Mouse (Mus musculus) MEL (cell line): ENCODE data around the gene U2af2. TPM values are rescaled to one million over a fixed set of nuclear protein-coding genes. Genes with fewer than 3 reads are reported as not detected.

Source experiments
- DNase-seq: peaks from one replicate; pipeline ENCODE4 v3.0.0; 2011; ENCODE audit warnings: low read depth, low spot score
- H3K27ac ChIP-seq: 2 replicates; pipeline ENCODE4 v1.5.1; 2012; ENCODE audit warnings: low read depth, mild to moderate bottlenecking, control low read depth, low read length, moderate library complexity; ENCODE audit not compliant: control insufficient read depth
- H3K27me3 ChIP-seq, 2 experiments: fragments of 150-350 bp in 1 of 2; sonication (generic) in 1 of 2; 2 replicates each; pipeline ENCODE4 v1.6.1; 2012; ENCODE audit warnings: low read length in 2 of 2, mild to moderate bottlenecking in 2 of 2, improper control_type of control experiment in 1 of 2, moderate library complexity in 1 of 2; ENCODE audit not compliant: insufficient read depth in 2 of 2, control insufficient read depth in 1 of 2
- H3K36me3 ChIP-seq, 2 experiments: 2 replicates each; pipeline ENCODE4 v1.6.1; 2012 to 2014; ENCODE audit warnings: low read length in 2 of 2, improper control_type of control experiment in 1 of 2, inconsistent platforms in 1 of 2, mild to moderate bottlenecking in 1 of 2; ENCODE audit not compliant: insufficient read depth in 2 of 2, control insufficient read depth in 1 of 2
- H3K4me1 ChIP-seq, 2 experiments: fragments of 150-350 bp in 1 of 2; sonication (generic) in 1 of 2; 2 replicates each; pipeline ENCODE4 v1.6.1; 2012; ENCODE audit warnings: low read length in 2 of 2, improper control_type of control experiment in 1 of 2, mild to moderate bottlenecking in 1 of 2; ENCODE audit not compliant: insufficient read depth in 2 of 2, control insufficient read depth in 1 of 2
- H3K4me3 ChIP-seq, 2 experiments: fragments of 150-350 bp in 1 of 2; sonication (generic) in 1 of 2; 2 replicates each; pipeline ENCODE4 v1.5.1; 2012; ENCODE audit warnings: low read depth in 2 of 2, low read length in 2 of 2, mild to moderate bottlenecking in 2 of 2, moderate library complexity in 2 of 2, control low read depth in 1 of 2, improper control_type of control experiment in 1 of 2; ENCODE audit not compliant: control insufficient read depth in 1 of 2, insufficient read depth in 1 of 2
- H3K79me2 ChIP-seq: 2 replicates; pipeline ENCODE4 v1.6.1; 2012; ENCODE audit warnings: mild to moderate bottlenecking, low read length, moderate library complexity; ENCODE audit not compliant: control insufficient read depth, poor library complexity, insufficient read depth
- H3K9ac ChIP-seq: 2 replicates; pipeline ENCODE4 v1.6.1; 2012; ENCODE audit warnings: low read depth, mild to moderate bottlenecking, control low read depth, low read length, moderate library complexity; ENCODE audit not compliant: control insufficient read depth, poor library complexity, severe bottlenecking
- H3K9me3 ChIP-seq: fragments of 150-350 bp; sonication (generic); replicated peaks from 2 replicates; pipeline ENCODE4 v1.6.1; 2012; ENCODE audit warnings: mild to moderate bottlenecking, low read length, improper control_type of control experiment, moderate library complexity; ENCODE audit not compliant: insufficient read depth
- BHLHE40 ChIP-seq: IDR thresholded peaks from 2 replicates; pipeline ENCODE4 v1.6.1; 2012; ENCODE audit warnings: low read depth, mild to moderate bottlenecking, inconsistent platforms, low read length, improper control_type of control experiment, borderline replicate concordance
- CHD1 ChIP-seq: IDR thresholded peaks from 2 replicates; pipeline ENCODE4 v1.6.1; 2012; ENCODE audit warnings: low read depth, mild to moderate bottlenecking, inconsistent platforms, low read length, improper control_type of control experiment
- ELF1 ChIP-seq: IDR thresholded peaks from 2 replicates; pipeline ENCODE4 v1.6.1; 2014; ENCODE audit warnings: low read depth, mild to moderate bottlenecking, inconsistent platforms, low read length, improper control_type of control experiment, moderate library complexity
- EP300 ChIP-seq, 2 experiments: IDR thresholded peaks; 2 replicates each; pipeline ENCODE4 v1.6.1; 2011; ENCODE audit warnings: improper control_type of control experiment in 2 of 2, low read length in 2 of 2, low read depth in 1 of 2, mild to moderate bottlenecking in 1 of 2
- ETS1 ChIP-seq: IDR thresholded peaks from 2 replicates; pipeline ENCODE4 v1.6.1; 2012; ENCODE audit warnings: low read depth, mild to moderate bottlenecking, inconsistent platforms, low read length, improper control_type of control experiment, moderate library complexity
- GATA1 ChIP-seq: IDR thresholded peaks from 2 replicates; pipeline ENCODE4 v1.6.1; 2011; ENCODE audit warnings: low read depth, low read length, improper control_type of control experiment
- HCFC1 ChIP-seq: IDR thresholded peaks from 2 replicates; pipeline ENCODE4 v1.6.1; 2012; ENCODE audit warnings: low read depth, mild to moderate bottlenecking, inconsistent platforms, low read length, improper control_type of control experiment, moderate library complexity
- JUND ChIP-seq: IDR thresholded peaks from 2 replicates; pipeline ENCODE4 v1.6.1; 2011; ENCODE audit warnings: low read depth, mild to moderate bottlenecking, improper control_type of control experiment, low read length
- MAX ChIP-seq: IDR thresholded peaks from 2 replicates; pipeline ENCODE4 v1.6.1; 2011; ENCODE audit warnings: low read length, improper control_type of control experiment
- MAZ ChIP-seq: IDR thresholded peaks from 2 replicates; pipeline ENCODE4 v1.6.1; 2012; ENCODE audit warnings: low read depth, mild to moderate bottlenecking, inconsistent platforms, low read length, improper control_type of control experiment
- MEF2A ChIP-seq: IDR thresholded peaks from 2 replicates; pipeline ENCODE4 v1.6.1; 2014; ENCODE audit warnings: low read depth, mild to moderate bottlenecking, inconsistent platforms, low read length, improper control_type of control experiment; ENCODE audit not compliant: poor library complexity, insufficient replicate concordance, severe bottlenecking; ENCODE audit errors: extremely low read depth
- MXI1 ChIP-seq: IDR thresholded peaks from 2 replicates; pipeline ENCODE4 v1.6.1; 2011; ENCODE audit warnings: mild to moderate bottlenecking, low read depth, low read length, improper control_type of control experiment
- MYC ChIP-seq: IDR thresholded peaks from 2 replicates; pipeline ENCODE4 v1.6.1; 2011; ENCODE audit warnings: low read depth, mild to moderate bottlenecking, low read length, improper control_type of control experiment, moderate library complexity
- NELFE ChIP-seq: IDR thresholded peaks from 2 replicates; pipeline ENCODE4 v1.6.1; 2011; ENCODE audit warnings: low read depth, low read length, improper control_type of control experiment
- NRF1 ChIP-seq: IDR thresholded peaks from 2 replicates; pipeline ENCODE4 v1.6.1; 2014; ENCODE audit warnings: low read depth, mild to moderate bottlenecking, inconsistent platforms, low read length, improper control_type of control experiment, moderate library complexity; ENCODE audit not compliant: poor library complexity, insufficient read depth, severe bottlenecking
- POLR2A ChIP-seq, 2 experiments: IDR thresholded peaks; 2 replicates each; pipeline ENCODE4 v1.6.1; 2011 to 2012; ENCODE audit warnings: low read length in 2 of 2, mild to moderate bottlenecking in 2 of 2, control low read depth in 1 of 2, improper control_type of control experiment in 1 of 2, low read depth in 1 of 2, moderate library complexity in 1 of 2; ENCODE audit not compliant: control insufficient read depth in 1 of 2, insufficient read depth in 1 of 2, poor library complexity in 1 of 2
- SIN3A ChIP-seq: IDR thresholded peaks from 2 replicates; pipeline ENCODE4 v1.6.1; 2012; ENCODE audit warnings: low read length, improper control_type of control experiment, inconsistent platforms
- TCF12 ChIP-seq: IDR thresholded peaks from 2 replicates; pipeline ENCODE4 v1.6.1; 2014; ENCODE audit warnings: low read depth, mild to moderate bottlenecking, inconsistent platforms, low read length, improper control_type of control experiment, moderate library complexity
- UBTF ChIP-seq: IDR thresholded peaks from 2 replicates; pipeline ENCODE4 v1.6.1; 2012; ENCODE audit warnings: low read depth, mild to moderate bottlenecking, inconsistent platforms, low read length, improper control_type of control experiment, moderate library complexity, borderline replicate concordance; ENCODE audit not compliant: insufficient read depth
- USF1 ChIP-seq: IDR thresholded peaks from 2 replicates; pipeline ENCODE4 v1.6.1; 2014; ENCODE audit warnings: low read depth, mild to moderate bottlenecking, inconsistent platforms, low read length, improper control_type of control experiment, moderate library complexity
- ZC3H11A ChIP-seq: IDR thresholded peaks from 2 replicates; pipeline ENCODE4 v1.6.1; 2012; ENCODE audit warnings: low read depth, mild to moderate bottlenecking, inconsistent platforms, low read length, improper control_type of control experiment
- ZMIZ1 ChIP-seq: IDR thresholded peaks from 2 replicates; pipeline ENCODE4 v1.6.1; 2012; ENCODE audit warnings: low read depth, mild to moderate bottlenecking, inconsistent platforms, low read length, improper control_type of control experiment, moderate library complexity
- polyA plus RNA-seq, 2 experiments: library from polyadenylated mRNA; stranded (reverse) in 1 of 2; unstranded in 1 of 2; fragments of >175 nt in 1 of 2; fragments of >200 nt in 1 of 2; gene quantifications; 2 replicates each; pipeline versions ENCODE4 v1.2.1 to v1.2.4; 2012; ENCODE audit warnings: low replicate concordance in 2 of 2, low read depth in 1 of 2; ENCODE audit not compliant: insufficient read length in 2 of 2, insufficient read depth in 1 of 2, missing spikeins in 1 of 2
- total RNA-seq: library from RNA; depleted of rRNA; stranded (reverse); fragments of 300-350 nt; gene quantifications from 2 replicates; pipeline ENCODE4 v1.2.3, GENCODE M21; 2012

U2af2 gene
- total and polyA plus RNA-seq, 3 experiments = 311 to 491 (median 477) TPM

- peak; percentile 67 for TF ChIP-seq SIN3A
- TF ChIP-seq TCF12 = peak; percentile 25; the same call in 1 of the 2 replicates
- peak; percentile 59 to 61; a peak in 1 of 4 replicates for TF ChIP-seq POLR2A (IDR thresholded peaks at IDR 0.05; ENCODE audit: control insufficient read depth in 1 of 2, insufficient read depth in 1 of 2, low read depth in 1 of 2, low read length in 2 of 2, poor library complexity in 1 of 2)
These were observed 47.5 kb upstream of the U2af2 start, which contains the start of the genes Zfp524 and Fiz1 (continued) for GRCm38 (mm10) chr7:5014251-5015117.

- peaks cover 2% of the 10 kb centered on the region for H3K79me2 ChIP-seq
- peaks cover 5 to 11% of the 10 kb centered on the region in 2 experiments; a peak in 3 of 4 replicates for H3K4me1 ChIP-seq
- H3K27ac ChIP-seq = peak within 1 kb of the TSS; percentile 97
- no peaks in the 10 kb centered on the region for H3K27me3 ChIP-seq
- peak within 1 kb of the TSS; percentile 88 to 92 for H3K4me3 ChIP-seq
- no peaks in the 10 kb centered on the region for H3K9me3 ChIP-seq
- TF ChIP-seq ZC3H11A = no peak
- peak; percentile 59 for TF ChIP-seq MXI1
- TF ChIP-seq GATA1 = peak; percentile 85
- TF ChIP-seq MEF2A = no peak
- TF ChIP-seq HCFC1 = peak; percentile 75
- TF ChIP-seq BHLHE40 = peak; percentile 67
- peak; percentile 96 for TF ChIP-seq MAZ
- TF ChIP-seq MAX = peak; percentile 73
- TF ChIP-seq EP300 (IDR thresholded peaks at IDR 0.05; ENCODE audit: low read depth in 1 of 2, low read length in 2 of 2) = 0 out of 4 replicates have a peak, but pooled peaks of 1 of the 2 experiments have one; percentile 7
- TF ChIP-seq NELFE = peak; percentile 52
- no peak for TF ChIP-seq USF1
- TF ChIP-seq NRF1 = peak; percentile 73
- no peak for TF ChIP-seq CHD1
- no peak for TF ChIP-seq JUND
- TF ChIP-seq POLR2A (IDR thresholded peaks at IDR 0.05; ENCODE audit: control insufficient read depth in 1 of 2, insufficient read depth in 1 of 2, low read depth in 1 of 2, low read length in 2 of 2, poor library complexity in 1 of 2) = peak; percentile 35 to 57; a peak in 2 of 4 replicates
- TF ChIP-seq SIN3A = peak; percentile 57
- TF ChIP-seq MYC = 0 out of 2 replicates have a peak, but pooled peaks have one; percentile 14
- 0 out of 2 replicates have a peak, but pooled peaks have one; percentile 35 for TF ChIP-seq UBTF
- TF ChIP-seq ETS1 = peak; percentile 23; the same call in 1 of the 2 replicates
- TF ChIP-seq ELF1 = peak; percentile 69
- peak; percentile 43; the same call in 1 of the 2 replicates for TF ChIP-seq ZMIZ1
- peaks cover 0 to 17% of the 10 kb centered on the region in 2 experiments; a peak in 2 of 4 replicates for H3K36me3 ChIP-seq
- DNase-seq = peak; percentile 96
- H3K9ac ChIP-seq = peak within 1 kb of the TSS; percentile 97
These were observed 46.6 kb upstream of the U2af2 start, which contains the start of gene Gm44973 for GRCm38 (mm10) chr7:5015118-5016001. Gm44973 (plus strand) TSS chr7:5015496.
